Mouse (Mus musculus) heart, embryonic 14.5 days (tissue): ENCODE measurements around the gene Foxb1. TPM values are rescaled to one million over a fixed set of nuclear protein-coding genes. Genes with fewer than 3 reads are reported as not detected.

Experiments
- ATAC-seq: fragments of 200-750 bp; cut with Nextera tagmentation; 2 replicates; pipeline ENCODE4 v1.8.0; 2017; ENCODE audit warnings: low read depth, moderate TSS enrichment; ENCODE audit not compliant: insufficient number of reproducible peaks, insufficient read depth, low FRiP score
- H3K27ac ChIP-seq, 2 experiments: fragments of 200-500 bp in 1 of 2; fragments of 300-500 bp in 1 of 2; sonication (generic) in 1 of 2; replicated peaks in 1 of 2; 2 replicates each; pipeline ENCODE4 v1.5.1; 2012 to 2014; ENCODE audit warnings: low read depth in 2 of 2, low read length in 2 of 2, control low read depth in 1 of 2, mild to moderate bottlenecking in 1 of 2, mixed read lengths in 1 of 2; ENCODE audit not compliant: control insufficient read depth in 1 of 2, insufficient read depth in 1 of 2
- H3K27me3 ChIP-seq: fragments of 300-500 bp; sonication (generic); 2 replicates; pipeline ENCODE4 v1.6.1; 2014; ENCODE audit warnings: mild to moderate bottlenecking, low read length, control low read depth; ENCODE audit not compliant: control insufficient read depth, insufficient read depth
- H3K36me3 ChIP-seq: fragments of 300-500 bp; sonication (generic); 2 replicates; pipeline ENCODE4 v1.6.1; 2014; ENCODE audit warnings: mild to moderate bottlenecking, control low read depth, low read length, mixed read lengths; ENCODE audit not compliant: control insufficient read depth, insufficient read depth
- H3K4me1 ChIP-seq, 2 experiments: fragments of 200-500 bp in 1 of 2; fragments of 300-500 bp in 1 of 2; sonication (generic) in 1 of 2; 2 replicates each; pipeline ENCODE4 v1.6.1; 2012 to 2014; ENCODE audit warnings: low read length in 2 of 2, control low read depth in 1 of 2, mixed read lengths in 1 of 2; ENCODE audit not compliant: control insufficient read depth in 2 of 2, insufficient read depth in 2 of 2
- H3K4me2 ChIP-seq: fragments of 300-500 bp; sonication (generic); 2 replicates; pipeline ENCODE4 v1.6.1; 2014; ENCODE audit warnings: mild to moderate bottlenecking, low read length
- H3K4me3 ChIP-seq, 2 experiments: fragments of 200-500 bp in 1 of 2; fragments of 300-500 bp in 1 of 2; sonication (generic) in 1 of 2; 2 replicates each; pipeline ENCODE4 v1.5.1; 2012 to 2014; ENCODE audit warnings: low read length in 2 of 2, mild to moderate bottlenecking in 2 of 2, control low read depth in 1 of 2, low read depth in 1 of 2, moderate library complexity in 1 of 2; ENCODE audit not compliant: control insufficient read depth in 1 of 2, insufficient read depth in 1 of 2
- H3K9ac ChIP-seq: fragments of 300-500 bp; sonication (generic); 2 replicates; pipeline ENCODE4 v1.6.1; 2014; ENCODE audit warnings: mild to moderate bottlenecking, low read length
- H3K9me3 ChIP-seq: fragments of 300-500 bp; sonication (generic); 2 replicates; pipeline ENCODE4 v1.6.1; 2016; ENCODE audit warnings: low read length, control low read depth; ENCODE audit not compliant: control insufficient read depth
- WGBS: fragments of 180-500 bp; shearing (Covaris S2); extraction: QIAGEN DNeasy Blood & Tissue Kit; methylation state at CpG from one replicate; pipeline ENCODE4 v1.1.7; 2014; 5-methylcytosine and 5-hydroxymethylcytosine counted together
- polyA plus RNA-seq: library from polyadenylated mRNA; unstranded; fragments of >200 nt; fragmentation: Nextera tagmentation; extraction: Ambion mirVana; gene quantifications from 2 replicates; pipeline ENCODE4 v1.2.1, GENCODE M21; 2014

Foxb1 gene
- polyA plus RNA-seq, 1 experiment from 2014 or later: not detected

- Histone ChIP-seq H3K27me3 (peaks cover 99% of the 10 kb centered on the region), H3K4me2 (no peak overlapping the region), H3K27ac (no peak overlapping the region), H3K4me3 (no peak overlapping the region), H3K9ac (no peak overlapping the region), H3K36me3 (no peaks in the 10 kb centered on the region), H3K9me3 (no peaks in the 10 kb centered on the region), H3K4me1 (peaks cover 0 to 2% of the 10 kb centered on the region in 2 experiments; a peak in 2 of 4 replicates)
- WGBS: 2% methylated on average over 10 of the region's 10 CpGs
- ATAC-seq: no peak
Observed at GRCm38 (mm10) chr9:69761569-69761968, 829 bp upstream of the Foxb1 start.

GRCm38 (mm10) chr9:69759721-69760221, 969 bp downstream of the Foxb1 start:
- no peak overlapping the region for H3K27ac ChIP-seq
- peaks cover 99% of the 10 kb centered on the region for H3K27me3 ChIP-seq
- H3K36me3 ChIP-seq: no peaks in the 10 kb centered on the region
- 1% methylated on average over 44 of the region's 44 CpGs for WGBS
- peaks cover 0 to 2% of the 10 kb centered on the region in 2 experiments; a peak in 2 of 4 replicates for H3K4me1 ChIP-seq
- H3K4me3 ChIP-seq: no peak overlapping the region
- no peak overlapping the region for H3K9ac ChIP-seq
- no peak overlapping the region for H3K4me2 ChIP-seq
- ATAC-seq: no peak
- H3K9me3 ChIP-seq: no peaks in the 10 kb centered on the region

- H3K4me3 ChIP-seq: peak overlapping the region in 1 of 2 experiments; percentile 9; a peak in 1 of 4 replicates
- no peak overlapping the region for H3K4me2 ChIP-seq
- 1% methylated on average over 41 of the region's 42 CpGs for WGBS
- peaks cover 99% of the 10 kb centered on the region for H3K27me3 ChIP-seq
- no peak overlapping the region for H3K27ac ChIP-seq
- peaks cover 0 to 2% of the 10 kb centered on the region in 2 experiments; a peak in 2 of 4 replicates for H3K4me1 ChIP-seq
- ATAC-seq: no peak
- H3K9ac ChIP-seq: no peak overlapping the region
- H3K36me3 ChIP-seq: no peaks in the 10 kb centered on the region
- H3K9me3 ChIP-seq: no peaks in the 10 kb centered on the region
Observed at GRCm38 (mm10) chr9:69758946-69759615, 1.7 kb downstream of the Foxb1 start.

DNA sequence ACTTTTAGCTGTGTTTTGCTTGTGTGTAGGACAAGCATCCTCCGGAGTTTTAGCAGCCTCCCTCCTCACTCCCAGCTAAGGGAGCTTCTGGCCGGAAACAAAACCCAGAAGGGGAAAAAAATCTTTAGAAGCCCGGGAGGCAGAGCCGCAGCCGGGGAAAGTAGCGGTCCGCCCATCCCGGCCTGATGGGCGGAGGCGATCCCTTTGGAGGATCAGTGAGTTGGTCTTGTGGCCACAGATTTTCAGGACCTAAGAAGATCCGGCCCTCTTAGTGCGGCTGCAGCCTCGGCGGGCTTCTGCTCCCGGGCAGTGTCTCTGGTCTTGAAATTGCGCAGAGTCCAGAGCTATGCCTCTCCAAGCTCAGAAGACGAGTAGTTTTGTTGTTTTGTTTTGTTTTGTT, 2.2 kb downstream of the Foxb1 start:
- no peak for ATAC-seq
- no peaks in the 10 kb centered on the region for H3K9me3 ChIP-seq
- H3K9ac ChIP-seq: no peak overlapping the region
- H3K4me3 ChIP-seq: peak overlapping the region in 1 of 2 experiments; percentile 9; a peak in 2 of 4 replicates
- no peak overlapping the region for H3K4me2 ChIP-seq
- H3K36me3 ChIP-seq: no peaks in the 10 kb centered on the region
- H3K27ac ChIP-seq: no peak overlapping the region
- under 1% methylated on average over 17 of the region's 17 CpGs for WGBS
- H3K27me3 ChIP-seq: peaks cover 99% of the 10 kb centered on the region
- H3K4me1 ChIP-seq: peaks cover 0 to 2% of the 10 kb centered on the region in 2 experiments; a peak in 2 of 4 replicates

DNA sequence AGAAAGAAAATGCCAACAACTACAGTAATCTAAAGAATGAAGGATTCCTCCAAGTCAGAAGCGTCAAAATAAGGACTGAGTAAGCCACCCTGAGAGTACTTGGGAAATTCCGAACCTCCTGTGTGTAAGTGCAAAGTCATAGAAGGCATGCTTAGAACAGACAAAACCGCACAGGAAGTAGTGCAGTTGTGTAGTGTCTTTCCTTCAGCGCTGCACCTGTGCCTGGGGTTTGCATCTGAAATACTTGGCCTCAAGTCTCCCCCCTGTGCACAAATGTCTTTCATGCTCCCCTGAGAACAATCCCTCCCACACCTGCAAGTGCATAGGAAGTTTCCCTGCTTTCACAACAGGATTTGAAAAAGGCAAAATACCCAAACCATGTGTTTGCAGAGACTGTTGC, 3.5 kb downstream of the Foxb1 start:
- Histone ChIP-seq H3K9me3 (no peaks in the 10 kb centered on the region), H3K4me2 (no peak overlapping the region), H3K36me3 (no peaks in the 10 kb centered on the region), H3K27me3 (peaks cover 99% of the 10 kb centered on the region), H3K4me3 (no peak overlapping the region), H3K9ac (no peak overlapping the region), H3K4me1 (no peaks in the 10 kb centered on the region; a peak in 1 of 4 replicates), H3K27ac (no peak overlapping the region)
- under 1% methylated on average over 4 of the region's 4 CpGs for WGBS
- no peak for ATAC-seq

DNA sequence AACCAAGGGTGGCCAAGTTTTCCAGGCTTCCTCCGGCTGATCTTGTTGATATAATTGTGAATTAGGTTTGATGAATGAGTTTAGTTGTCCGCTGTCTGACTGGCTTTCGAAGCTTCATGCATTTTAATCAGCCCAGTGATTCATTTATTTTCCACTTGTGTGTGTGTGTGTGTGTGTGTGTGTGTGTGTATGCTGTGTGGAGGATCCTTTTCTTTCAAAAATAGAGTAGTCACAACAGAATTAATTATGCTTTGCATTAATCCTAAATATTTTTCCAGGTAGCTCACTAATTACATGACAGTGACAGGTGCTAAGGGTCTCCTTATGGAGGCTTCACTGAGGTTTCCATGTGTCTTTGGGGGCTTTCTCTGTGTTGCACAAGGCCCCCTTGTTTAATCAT, 4.3 kb downstream of the Foxb1 start:
- Histone ChIP-seq H3K4me3 (no peak overlapping the region), H3K4me2 (no peak overlapping the region), H3K27ac (no peak overlapping the region), H3K36me3 (no peaks in the 10 kb centered on the region), H3K27me3 (peaks cover 97% of the 10 kb centered on the region), H3K9me3 (no peaks in the 10 kb centered on the region), H3K9ac (no peak overlapping the region), H3K4me1 (no peaks in the 10 kb centered on the region; a peak in 1 of 4 replicates)
- WGBS: 26% methylated on average over 3 of the region's 3 CpGs
- ATAC-seq: no peak

DNA sequence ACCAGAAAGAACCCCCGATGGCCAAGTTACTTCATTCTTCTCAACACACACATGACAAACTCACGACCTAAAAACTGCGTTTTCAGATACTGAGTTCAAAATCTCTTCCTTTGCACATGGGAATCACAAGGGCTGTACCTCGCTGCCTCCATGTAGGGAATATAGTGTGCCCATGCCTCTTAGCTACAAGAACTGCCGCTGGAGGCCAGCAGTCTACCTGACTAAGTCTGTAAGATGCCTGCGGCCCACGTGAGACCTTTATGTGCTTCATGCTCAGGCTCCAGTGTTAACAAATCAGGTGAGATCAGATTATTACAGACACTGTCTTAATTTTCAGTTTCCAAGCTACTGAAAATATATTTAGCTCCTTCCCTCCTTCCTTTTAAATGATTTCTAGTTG, 4.7 kb downstream of the Foxb1 start:
- Histone ChIP-seq H3K4me2 (no peak overlapping the region), H3K4me1 (no peaks in the 10 kb centered on the region; a peak in 1 of 4 replicates), H3K27me3 (peaks cover 93% of the 10 kb centered on the region), H3K9me3 (no peaks in the 10 kb centered on the region), H3K9ac (no peak overlapping the region), H3K36me3 (no peaks in the 10 kb centered on the region), H3K27ac (no peak overlapping the region), H3K4me3 (no peak overlapping the region)
- 13% methylated on average over 7 of the region's 7 CpGs for WGBS
- ATAC-seq: no peak
